Mouse (Mus musculus) heart, embryonic 10.5 days (tissue): Measurements from ENCODE around the gene Whamm. TPM values are rescaled to one million over a fixed set of nuclear protein-coding genes. Genes with fewer than 3 reads are reported as not detected.

Experiments used
- DNase-seq: peaks from one replicate; pipeline ENCODE4 v3.0.0-alpha.2; 2017; ENCODE audit warnings: low spot score
- H3K27ac ChIP-seq: fragments of 300-500 bp; sonication (generic); 2 replicates; pipeline ENCODE4 v1.5.1; 2016; ENCODE audit warnings: mild to moderate bottlenecking
- H3K27me3 ChIP-seq: fragments of 300-500 bp; sonication (generic); 2 replicates; pipeline ENCODE4 v1.6.1; 2016; ENCODE audit warnings: mild to moderate bottlenecking; ENCODE audit not compliant: poor library complexity, insufficient read depth, severe bottlenecking
- H3K36me3 ChIP-seq: fragments of 300-500 bp; sonication (generic); 2 replicates; pipeline ENCODE4 v1.6.1; 2016; ENCODE audit warnings: mild to moderate bottlenecking, moderate library complexity
- H3K4me1 ChIP-seq: fragments of 300-500 bp; sonication (generic); 2 replicates; pipeline ENCODE4 v1.6.1; 2016; ENCODE audit warnings: mild to moderate bottlenecking
- H3K4me3 ChIP-seq: fragments of 300-500 bp; sonication (generic); 2 replicates; pipeline ENCODE4 v1.5.1; 2016; ENCODE audit warnings: mild to moderate bottlenecking, moderate library complexity
- H3K9me3 ChIP-seq: fragments of 300-500 bp; sonication (generic); 2 replicates; pipeline ENCODE4 v1.6.1; 2016; ENCODE audit warnings: mild to moderate bottlenecking, moderate library complexity
- WGBS: fragments of 180-500 bp; shearing (Covaris S2); methylation state at CpG from one replicate; pipeline ENCODE4 v1.1.7; 2016; 5-methylcytosine and 5-hydroxymethylcytosine counted together
- polyA plus RNA-seq: library from polyadenylated mRNA; unstranded; fragments of >200 nt; fragmentation: Nextera tagmentation; extraction: Ambion mirVana; gene quantifications from 2 replicates; pipeline ENCODE4 v1.2.1, GENCODE M21; 2016

Gene Whamm
- polyA plus RNA-seq, 1 experiment from 2014 or later, result 3.9 TPM

- 79% methylated on average over 2 of the region's 2 CpGs for WGBS
- Histone ChIP-seq H3K27ac (no peak overlapping the region), H3K9me3 (no peaks in the 10 kb centered on the region), H3K4me3 (no peak overlapping the region), H3K4me1 (no peaks in the 10 kb centered on the region; the same call in 1 of the 2 replicates), H3K36me3 (peaks cover 67% of the 10 kb centered on the region), H3K27me3 (no peaks in the 10 kb centered on the region)
- no peak for DNase-seq
Observed at GRCm38 (mm10) chr7:81554369-81554768, 16.7 kb upstream of the Whamm start.

GRCm38 (mm10) chr7:81556839-81557238, 14.2 kb upstream of the Whamm start:
- Histone ChIP-seq H3K4me1 (peaks cover 13% of the 10 kb centered on the region; the same call in 1 of the 2 replicates), H3K4me3 (no peak overlapping the region), H3K27me3 (no peaks in the 10 kb centered on the region), H3K36me3 (peaks cover 56% of the 10 kb centered on the region), H3K27ac (no peak overlapping the region), H3K9me3 (no peaks in the 10 kb centered on the region)
- no peak for DNase-seq
- WGBS, result 82% methylated on average over 4 of the region's 4 CpGs

- WGBS, result 82% methylated on average over 7 of the region's 7 CpGs
- H3K36me3 ChIP-seq, result peaks cover 51% of the 10 kb centered on the region
- peak; percentile 71 for DNase-seq
Observed at GRCm38 (mm10) chr7:81557252-81557984, 13.6 kb upstream of the Whamm start.

GRCm38 (mm10) chr7:81557985-81558360, 13.1 kb upstream of the Whamm start:
- Histone ChIP-seq H3K9me3 (no peaks in the 10 kb centered on the region), H3K27ac (no peak overlapping the region), H3K4me3 (no peak overlapping the region), H3K36me3 (peaks cover 46% of the 10 kb centered on the region), H3K27me3 (no peaks in the 10 kb centered on the region), H3K4me1 (peaks cover 13% of the 10 kb centered on the region; the same call in 1 of the 2 replicates)
- 68% methylated on average over 4 of the region's 4 CpGs for WGBS
- peak; percentile 61 for DNase-seq

More at GRCm38 (mm10) chr7:81557252-81557984, 13.6 kb upstream of the Whamm start:
- H3K9me3 ChIP-seq, result no peaks in the 10 kb centered on the region
- H3K27ac ChIP-seq, result no peak overlapping the region
- peaks cover 13% of the 10 kb centered on the region; the same call in 1 of the 2 replicates for H3K4me1 ChIP-seq
- H3K27me3 ChIP-seq, result no peaks in the 10 kb centered on the region
- H3K4me3 ChIP-seq, result no peak overlapping the region

- H3K4me1 ChIP-seq, result peaks cover 28% of the 10 kb centered on the region
- 83% methylated on average over 14 of the region's 14 CpGs for whole genome bisulfite sequencing
- no peak overlapping the region for H3K27ac ChIP-seq
- H3K27me3 ChIP-seq, result no peaks in the 10 kb centered on the region
- H3K9me3 ChIP-seq, result no peaks in the 10 kb centered on the region
- H3K36me3 ChIP-seq, result peaks cover 32% of the 10 kb centered on the region
- DNase-seq, result peak; percentile 77
- no peak overlapping the region for H3K4me3 ChIP-seq
Observed at GRCm38 (mm10) chr7:81559231-81559980, 11.7 kb upstream of the Whamm start.

GRCm38 (mm10) chr7:81560101-81561049, 10.7 kb upstream of the Whamm start:
- 67% methylated on average over 8 of the region's 8 CpGs for WGBS
- H3K27me3 ChIP-seq, result no peaks in the 10 kb centered on the region
- no peaks in the 10 kb centered on the region for H3K9me3 ChIP-seq
- no peak overlapping the region for H3K4me3 ChIP-seq
- DNase-seq, result peak; percentile 41
- H3K36me3 ChIP-seq, result peaks cover 28% of the 10 kb centered on the region
- H3K27ac ChIP-seq, result no peak overlapping the region
- peaks cover 34% of the 10 kb centered on the region for H3K4me1 ChIP-seq

GRCm38 (mm10) chr7:81561211-81561610, 9.9 kb upstream of the Whamm start:
- no peak overlapping the region for H3K4me3 ChIP-seq
- H3K36me3 ChIP-seq, result peaks cover 25% of the 10 kb centered on the region
- no peaks in the 10 kb centered on the region for H3K9me3 ChIP-seq
- H3K27ac ChIP-seq, result no peak overlapping the region
- peak; percentile 58 for DNase-seq
- no peaks in the 10 kb centered on the region for H3K27me3 ChIP-seq
- 79% methylated on average over 5 of the region's 5 CpGs for WGBS
- peaks cover 36% of the 10 kb centered on the region for H3K4me1 ChIP-seq

- DNase-seq, result peak; percentile 67
- Histone ChIP-seq H3K4me1 (peaks cover 51% of the 10 kb centered on the region), H3K36me3 (peaks cover 15% of the 10 kb centered on the region), H3K9me3 (no peaks in the 10 kb centered on the region), H3K27me3 (no peaks in the 10 kb centered on the region), H3K27ac (peak overlapping the region; percentile 53), H3K4me3 (peak overlapping the region; percentile 57)
- 38% methylated on average over 4 of the region's 4 CpGs for WGBS
Observed at GRCm38 (mm10) chr7:81563506-81564015, 7.5 kb upstream of the Whamm start.

- H3K27ac ChIP-seq, result peak overlapping the region; percentile 90
- peaks cover 47% of the 10 kb centered on the region for H3K4me1 ChIP-seq
- DNase-seq, result peak; percentile 68
- 76% methylated on average over 7 of the region's 7 CpGs for WGBS
- H3K36me3 ChIP-seq, result peaks cover 4% of the 10 kb centered on the region
- H3K9me3 ChIP-seq, result no peaks in the 10 kb centered on the region
- H3K27me3 ChIP-seq, result no peaks in the 10 kb centered on the region
- H3K4me3 ChIP-seq, result peak overlapping the region; percentile 57
Observed at GRCm38 (mm10) chr7:81564766-81565165, 6.3 kb upstream of the Whamm start.

- H3K4me1 ChIP-seq, result peaks cover 39% of the 10 kb centered on the region
Observed at GRCm38 (mm10) chr7:81565381-81566055, 5.5 kb upstream of the Whamm start.

GRCm38 (mm10) chr7:81566332-81566731, 4.7 kb upstream of the Whamm start:
- peak; percentile 73 for DNase-seq
- Histone ChIP-seq H3K9me3 (no peaks in the 10 kb centered on the region), H3K4me1 (peaks cover 37% of the 10 kb centered on the region), H3K36me3 (no peaks in the 10 kb centered on the region), H3K27me3 (no peaks in the 10 kb centered on the region), H3K27ac (peak overlapping the region; percentile 90), H3K4me3 (peak overlapping the region; percentile 57)
- 36% methylated on average over 4 of the region's 4 CpGs for WGBS

More at GRCm38 (mm10) chr7:81565381-81566055, 5.5 kb upstream of the Whamm start:
- 51% methylated on average over 7 of the region's 7 CpGs for WGBS
- peak overlapping the region; percentile 90 for H3K27ac ChIP-seq
- peak overlapping the region; percentile 57 for H3K4me3 ChIP-seq
- DNase-seq, result peak; percentile 72
- no peaks in the 10 kb centered on the region for H3K36me3 ChIP-seq
- H3K9me3 ChIP-seq, result no peaks in the 10 kb centered on the region
- no peaks in the 10 kb centered on the region for H3K27me3 ChIP-seq

- Histone ChIP-seq H3K4me1 (peaks cover 37% of the 10 kb centered on the region), H3K4me3 (peak within 1 kb of the TSS; percentile 57), H3K27ac (peak within 1 kb of the TSS; percentile 90), H3K36me3 (no peaks in the 10 kb centered on the region), H3K9me3 (no peaks in the 10 kb centered on the region), H3K27me3 (no peaks in the 10 kb centered on the region)
- peak; percentile 91 for DNase-seq
- 43% methylated on average over 9 of the region's 9 CpGs for WGBS
Observed at GRCm38 (mm10) chr7:81566892-81567291, 4.2 kb upstream of the Whamm start, which contains the start of gene Fsd2. TSS of gene Fsd2 (minus strand) at chr7:81566944.
